Mouse (Mus musculus): ENCODE results near the gene Prdm5.

GRCm38 (mm10) chr6:65854585-65854984, 75.8 kb downstream of the Prdm5 start:
- TF ChIP-seq CTCF (IDR thresholded peaks at IDR 0.05; ENCODE audit: control insufficient read depth, insufficient read depth, low read length) (no peak), POLR2A (IDR thresholded peaks at IDR 0.05; ENCODE audit: borderline replicate concordance, control insufficient read depth, low read depth, low read length) (no peak)

Measured in bone marrow, adult 2 months (tissue).